Mouse (Mus musculus): ENCODE measurements around the gene Ednra.

Ednra gene

GRCm38 (mm10) chr8:77724046-77724930 is at the start of gene Ednra:
Ednra (minus strand) TSS chr8:77724464.
- no peak for DNase-seq (ENCODE audit: low spot score in 2 of 2)

- DNase-seq (ENCODE audit: low spot score in 2 of 2): no peak
Measured at GRCm38 (mm10) chr8:77773831-77774230, 49.6 kb upstream of the Ednra start.

GRCm38 (mm10) chr8:77773256-77773655 is 49.0 kb upstream of the Ednra start:
- DNase-seq (ENCODE audit: low spot score in 2 of 2): no peak

- DNase-seq (ENCODE audit: low spot score in 2 of 2): no peak
Measured at GRCm38 (mm10) chr8:77772210-77772886, 48.1 kb upstream of the Ednra start.

- no peak for DNase-seq (ENCODE audit: low spot score in 2 of 2)
Measured at GRCm38 (mm10) chr8:77770966-77771365, 46.7 kb upstream of the Ednra start.

- DNase-seq (ENCODE audit: low spot score in 2 of 2): no peak
Measured at GRCm38 (mm10) chr8:77768916-77769315, 44.7 kb upstream of the Ednra start.

GRCm38 (mm10) chr8:77764253-77764652 is 40.0 kb upstream of the Ednra start:
- no peak for DNase-seq (ENCODE audit: low spot score in 2 of 2)

GRCm38 (mm10) chr8:77762967-77763366 is 38.7 kb upstream of the Ednra start:
- no peak for DNase-seq (ENCODE audit: low spot score in 2 of 2)

GRCm38 (mm10) chr8:77755441-77755840 is 31.2 kb upstream of the Ednra start:
- DNase-seq (ENCODE audit: low spot score in 2 of 2): no peak

GRCm38 (mm10) chr8:77753796-77754195 is 29.5 kb upstream of the Ednra start:
- DNase-seq (ENCODE audit: low spot score in 2 of 2): no peak

- no peak for DNase-seq (ENCODE audit: low spot score in 2 of 2)
Measured at GRCm38 (mm10) chr8:77752041-77752440, 27.8 kb upstream of the Ednra start.

- DNase-seq (ENCODE audit: low spot score in 2 of 2): no peak
Measured at GRCm38 (mm10) chr8:77750407-77750806, 26.1 kb upstream of the Ednra start.

GRCm38 (mm10) chr8:77744476-77744875 is 20.2 kb upstream of the Ednra start:
- DNase-seq (ENCODE audit: low spot score in 2 of 2): no peak

GRCm38 (mm10) chr8:77742395-77742794 is 18.1 kb upstream of the Ednra start:
- DNase-seq (ENCODE audit: low spot score in 2 of 2): no peak

- no peak for DNase-seq (ENCODE audit: low spot score in 2 of 2)
Measured at GRCm38 (mm10) chr8:77741050-77741777, 16.9 kb upstream of the Ednra start.

- no peak for DNase-seq (ENCODE audit: low spot score in 2 of 2)
Measured at GRCm38 (mm10) chr8:77738419-77738818, 14.2 kb upstream of the Ednra start.

GRCm38 (mm10) chr8:77737327-77737726 is 13.1 kb upstream of the Ednra start:
- DNase-seq (ENCODE audit: low spot score in 2 of 2): no peak

GRCm38 (mm10) chr8:77733792-77734191 is 9.5 kb upstream of the Ednra start:
- DNase-seq (ENCODE audit: low spot score in 2 of 2): no peak

- DNase-seq (ENCODE audit: low spot score in 2 of 2): no peak
Measured at GRCm38 (mm10) chr8:77732964-77733363, 8.7 kb upstream of the Ednra start.

GRCm38 (mm10) chr8:77725406-77725805 is 1.1 kb upstream of the Ednra start:
- DNase-seq (ENCODE audit: low spot score in 2 of 2): no peak

- no peak for DNase-seq (ENCODE audit: low spot score in 2 of 2)
Measured at GRCm38 (mm10) chr8:77723534-77724045, 674 bp downstream of the Ednra start.

- no peak for DNase-seq (ENCODE audit: low spot score in 2 of 2)
Measured at GRCm38 (mm10) chr8:77723018-77723417, 1.2 kb downstream of the Ednra start.

All from spleen, postnatal 14 days (tissue).